Mouse (Mus musculus) forebrain, embryonic 15.5 days (tissue): ENCODE measurements at regions not wholly inside any gene's neighbourhood (a gene's known extent, or its start where the extent isn't known, plus 50 kb on each side); places are given as distances from the start of the nearest gene placed in this dataset.
A peak's percentile ranks its signal among the peaks of the same experiment; 100 is the strongest.

Source experiments
- ATAC-seq: fragments of 200-750 bp; cut with Nextera tagmentation; replicated peaks from 2 replicates; pipeline ENCODE4 v1.8.0; 2017; ENCODE audit warnings: mild to moderate bottlenecking, moderate TSS enrichment, moderate library complexity
- H3K27ac ChIP-seq: fragments of 300-500 bp; sonication (generic); replicated peaks from 2 replicates; pipeline ENCODE4 v1.5.1; 2015; ENCODE audit warnings: mild to moderate bottlenecking, inconsistent platforms
- H3K27me3 ChIP-seq: fragments of 300-500 bp; sonication (generic); 2 replicates; pipeline ENCODE4 v1.6.1; 2015; ENCODE audit warnings: inconsistent platforms
- H3K36me3 ChIP-seq: fragments of 300-500 bp; sonication (generic); 2 replicates; pipeline ENCODE4 v1.6.1; 2015; ENCODE audit warnings: mild to moderate bottlenecking, inconsistent platforms
- H3K4me1 ChIP-seq: fragments of 300-500 bp; sonication (generic); 2 replicates; pipeline ENCODE4 v1.6.1; 2015; ENCODE audit warnings: inconsistent platforms
- H3K4me2 ChIP-seq: fragments of 300-500 bp; sonication (generic); replicated peaks from 2 replicates; pipeline ENCODE4 v1.6.1; 2015; ENCODE audit warnings: mild to moderate bottlenecking, inconsistent platforms
- H3K4me3 ChIP-seq: fragments of 300-500 bp; sonication (generic); 2 replicates; pipeline ENCODE4 v1.5.1; 2015; ENCODE audit warnings: mild to moderate bottlenecking, inconsistent platforms
- H3K9ac ChIP-seq: fragments of 300-500 bp; sonication (generic); replicated peaks from 2 replicates; pipeline ENCODE4 v1.6.1; 2015; ENCODE audit warnings: mild to moderate bottlenecking, inconsistent platforms
- H3K9me3 ChIP-seq: fragments of 300-500 bp; sonication (generic); 2 replicates; pipeline ENCODE4 v1.6.1; 2016; ENCODE audit warnings: inconsistent platforms
- WGBS: fragments of 180-500 bp; shearing (Covaris S2); methylation state at CpG from one replicate; pipeline ENCODE4 v1.1.7; 2015; ENCODE audit warnings: mixed read lengths; 5-methylcytosine and 5-hydroxymethylcytosine counted together

DNA sequence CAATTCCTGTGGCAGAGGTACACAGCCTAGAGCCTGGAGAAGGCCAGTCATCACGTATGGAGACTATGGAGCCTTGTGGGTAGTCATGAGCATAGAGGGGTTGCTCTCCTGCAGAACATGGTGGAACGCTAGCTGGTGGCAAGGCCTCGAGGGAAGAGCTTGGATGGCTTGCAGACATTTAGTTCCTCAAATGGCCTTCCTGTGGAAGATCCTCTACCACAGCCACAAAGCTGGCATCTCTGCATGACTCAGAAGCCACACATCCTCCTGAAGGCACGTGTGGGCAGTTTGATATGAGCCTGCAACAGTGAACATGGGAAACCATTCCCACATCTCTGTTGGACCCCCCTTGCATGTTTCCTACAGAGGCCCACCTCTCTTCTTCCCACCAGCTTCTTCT lies 547.9 kb upstream of the Lrrc6 start:
- WGBS: 86% methylated on average over 4 of the region's 4 CpGs
- Histone ChIP-seq H3K27ac (no peak overlapping the region), H3K4me3 (no peak overlapping the region), H3K36me3 (no peaks in the 10 kb centered on the region), H3K9ac (no peak overlapping the region), H3K4me1 (no peaks in the 10 kb centered on the region; the same call in 1 of the 2 replicates), H3K4me2 (no peak overlapping the region), H3K27me3 (no peaks in the 10 kb centered on the region), H3K9me3 (no peaks in the 10 kb centered on the region)
- ATAC-seq: no peak

DNA sequence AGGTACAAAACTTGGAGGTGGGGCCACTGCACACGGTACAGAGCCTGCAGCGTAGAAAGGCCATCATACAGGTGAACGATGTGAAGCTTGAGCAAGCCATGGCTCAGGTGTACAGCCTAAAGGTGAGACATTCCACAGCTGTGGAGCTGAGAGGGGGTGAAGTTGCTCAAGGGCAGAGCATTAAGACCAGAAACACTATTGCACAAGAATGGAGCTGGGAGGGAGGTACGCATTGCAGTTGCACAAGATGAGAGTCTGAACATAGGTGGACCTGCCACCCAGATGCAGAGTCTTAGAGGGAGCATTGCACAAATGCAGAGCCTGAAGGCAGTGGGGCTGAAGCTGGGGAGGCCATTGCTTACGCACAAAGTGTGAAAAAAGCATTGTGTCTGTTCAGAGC lies 547.4 kb upstream of the Lrrc6 start:
- Histone ChIP-seq H3K27me3 (no peaks in the 10 kb centered on the region), H3K4me1 (no peaks in the 10 kb centered on the region; the same call in 1 of the 2 replicates), H3K36me3 (no peaks in the 10 kb centered on the region), H3K27ac (no peak overlapping the region), H3K9ac (no peak overlapping the region), H3K4me2 (no peak overlapping the region), H3K9me3 (no peaks in the 10 kb centered on the region), H3K4me3 (no peak overlapping the region)
- no peak for ATAC-seq
- 92% methylated on average over 5 of the region's 5 CpGs for WGBS

DNA sequence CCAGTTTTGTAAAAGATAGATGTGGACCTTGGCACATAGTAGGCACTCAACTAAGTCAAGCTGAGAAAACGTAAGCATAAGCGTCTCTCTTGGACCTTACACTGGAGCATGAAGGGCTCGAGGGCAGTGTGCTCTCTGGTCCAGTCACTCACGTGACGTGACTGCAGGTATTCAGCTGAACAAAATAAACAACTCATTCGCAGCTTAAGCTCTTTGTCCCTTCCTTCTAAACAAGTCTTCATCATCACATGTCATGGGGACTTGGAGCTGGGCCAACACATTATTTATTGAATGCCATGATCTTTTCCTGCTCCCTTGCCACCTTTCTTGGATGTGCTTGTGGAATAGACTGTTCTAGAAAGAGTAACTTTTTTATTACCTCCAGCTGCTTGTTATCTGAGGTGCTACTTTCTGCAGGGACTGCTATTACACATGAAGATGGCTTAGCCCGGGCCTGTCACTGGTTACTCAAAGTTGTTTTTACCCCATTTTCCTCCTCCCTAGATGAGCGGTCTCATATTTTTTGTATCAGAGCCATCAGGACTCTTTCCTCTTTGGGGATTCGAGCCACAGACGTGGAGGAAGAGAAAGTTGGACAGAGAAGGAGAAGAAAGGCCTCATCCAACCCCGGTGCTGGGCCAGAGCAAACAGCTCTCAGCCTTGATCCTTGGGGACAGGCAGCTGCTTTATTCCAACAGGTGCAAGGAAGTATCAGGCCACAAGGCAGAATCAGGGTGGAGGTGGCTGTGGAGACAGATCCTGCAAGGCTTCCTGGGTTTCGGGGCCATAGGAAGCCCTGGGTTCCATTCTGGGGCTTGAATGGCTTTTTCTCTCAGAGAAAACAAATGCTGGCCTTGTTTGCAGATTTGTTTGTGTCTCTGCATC lies 545.5 kb upstream of the Lrrc6 start:
- no peaks in the 10 kb centered on the region for H3K36me3 ChIP-seq
- H3K9ac ChIP-seq: no peak overlapping the region
- no peak overlapping the region for H3K4me3 ChIP-seq
- no peak overlapping the region for H3K4me2 ChIP-seq
- H3K27ac ChIP-seq: no peak overlapping the region
- no peaks in the 10 kb centered on the region for H3K9me3 ChIP-seq
- WGBS: 72% methylated on average over 12 of the region's 12 CpGs
- H3K4me1 ChIP-seq: no peaks in the 10 kb centered on the region; the same call in 1 of the 2 replicates
- no peaks in the 10 kb centered on the region for H3K27me3 ChIP-seq
- no peak for ATAC-seq

DNA sequence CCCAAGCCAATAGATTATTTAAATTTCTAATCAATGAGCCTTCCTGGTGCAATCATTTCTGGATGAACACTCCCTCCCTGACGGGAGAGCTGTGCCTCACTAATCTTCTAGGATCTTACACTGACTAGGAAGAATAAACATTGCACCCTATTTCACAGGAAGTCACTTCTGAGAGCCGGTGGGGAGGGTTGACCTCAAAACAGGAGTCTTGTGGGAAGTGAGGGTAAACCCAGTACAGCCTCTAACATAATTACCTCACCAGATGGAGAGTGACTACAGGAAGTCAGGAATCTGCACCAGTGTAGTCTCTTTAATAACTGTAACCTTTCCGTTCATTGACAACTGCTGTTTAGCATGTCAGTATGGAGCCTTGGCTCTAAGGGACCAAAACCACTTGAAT lies 544.6 kb upstream of the Lrrc6 start:
- no peak overlapping the region for H3K9ac ChIP-seq
- 71% methylated on average over 3 of the region's 3 CpGs for whole genome bisulfite sequencing
- H3K27ac ChIP-seq: no peak overlapping the region
- H3K36me3 ChIP-seq: no peaks in the 10 kb centered on the region
- no peak for ATAC-seq
- no peaks in the 10 kb centered on the region for H3K27me3 ChIP-seq
- no peaks in the 10 kb centered on the region; the same call in 1 of the 2 replicates for H3K4me1 ChIP-seq
- H3K4me2 ChIP-seq: no peak overlapping the region
- H3K9me3 ChIP-seq: no peaks in the 10 kb centered on the region
- no peak overlapping the region for H3K4me3 ChIP-seq

DNA sequence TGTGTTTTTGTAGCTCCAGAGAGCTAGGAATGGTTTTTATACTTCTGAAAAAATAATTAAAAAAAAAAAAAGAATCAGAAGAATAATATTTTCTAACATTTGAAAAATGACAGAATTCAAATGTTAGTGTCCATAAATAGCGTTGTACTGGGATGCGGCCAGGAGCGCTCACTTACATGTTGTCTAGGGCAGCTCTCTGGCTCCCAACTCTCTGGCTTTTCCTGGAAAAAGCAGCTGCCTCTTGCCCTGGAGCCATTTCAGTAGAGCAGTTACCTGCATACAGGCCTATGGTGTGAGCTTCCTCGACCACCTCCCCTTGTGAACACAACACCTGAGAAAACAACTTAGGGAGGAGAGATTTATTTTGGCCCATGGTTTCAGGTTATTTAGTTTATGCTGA lies 544.1 kb upstream of the Lrrc6 start:
- no peak for ATAC-seq
- Histone ChIP-seq H3K36me3 (no peaks in the 10 kb centered on the region), H3K4me3 (no peak overlapping the region), H3K4me1 (peaks cover 2% of the 10 kb centered on the region; the same call in 1 of the 2 replicates), H3K4me2 (no peak overlapping the region), H3K9ac (no peak overlapping the region), H3K27ac (no peak overlapping the region), H3K9me3 (no peaks in the 10 kb centered on the region), H3K27me3 (no peaks in the 10 kb centered on the region)
- WGBS: 93% methylated on average over 4 of the region's 4 CpGs

DNA sequence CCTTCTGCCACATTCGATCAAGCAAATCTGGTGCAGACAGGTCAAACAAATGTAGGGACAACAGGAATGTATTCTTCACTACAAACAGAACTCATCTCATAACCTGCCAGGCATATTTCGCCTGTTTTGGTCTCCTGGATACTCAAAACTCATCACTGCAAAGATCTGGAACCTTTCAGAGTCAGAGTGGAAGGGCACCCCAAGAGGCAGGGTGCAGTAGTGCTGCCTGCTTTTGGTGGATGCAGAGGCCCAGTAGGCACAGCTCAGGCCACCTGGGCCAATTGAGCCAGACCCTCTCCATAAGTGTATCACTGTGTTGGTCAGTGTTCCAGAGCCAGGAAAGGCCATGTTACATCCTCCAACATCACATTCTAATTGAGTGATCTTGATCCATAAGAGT lies 541.4 kb upstream of the Lrrc6 start:
- no peak overlapping the region for H3K27ac ChIP-seq
- no peak for ATAC-seq

DNA sequence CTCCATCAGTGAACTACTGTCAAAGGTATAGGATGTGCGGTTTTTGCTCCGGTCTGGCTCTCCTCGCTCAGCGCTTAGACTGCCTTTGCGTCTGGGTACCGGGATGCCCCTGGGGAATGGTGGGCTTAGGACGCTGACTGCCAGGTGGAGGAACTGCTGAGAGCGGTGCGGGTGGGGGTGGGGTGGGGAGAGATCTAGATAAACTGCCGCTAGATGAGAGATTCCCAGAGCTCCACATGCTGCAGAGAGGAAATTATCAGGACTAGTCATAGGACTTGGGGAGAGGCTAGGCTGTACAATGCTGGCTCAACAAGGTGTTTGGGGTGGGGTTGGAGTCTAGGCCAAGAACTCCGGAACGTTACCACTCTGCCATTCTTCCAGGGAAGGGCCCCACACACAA lies 539.5 kb upstream of the Lrrc6 start:
- H3K4me1 ChIP-seq: peaks cover 9% of the 10 kb centered on the region
- ATAC-seq: no peak
- H3K4me3 ChIP-seq: no peak overlapping the region
- no peaks in the 10 kb centered on the region for H3K9me3 ChIP-seq
- no peaks in the 10 kb centered on the region for H3K36me3 ChIP-seq
- 62% methylated on average over 12 of the region's 12 CpGs for WGBS
- H3K9ac ChIP-seq: no peak overlapping the region
- no peak overlapping the region for H3K27ac ChIP-seq
- H3K27me3 ChIP-seq: no peaks in the 10 kb centered on the region
- H3K4me2 ChIP-seq: no peak overlapping the region

More for the DNA sequence above, 541.4 kb upstream of the Lrrc6 start:
- 90% methylated on average over 2 of the region's 2 CpGs for WGBS
- Histone ChIP-seq H3K9me3 (no peaks in the 10 kb centered on the region), H3K4me3 (no peak overlapping the region), H3K4me1 (peaks cover 9% of the 10 kb centered on the region), H3K36me3 (no peaks in the 10 kb centered on the region), H3K27me3 (no peaks in the 10 kb centered on the region), H3K4me2 (no peak overlapping the region), H3K9ac (no peak overlapping the region)

DNA sequence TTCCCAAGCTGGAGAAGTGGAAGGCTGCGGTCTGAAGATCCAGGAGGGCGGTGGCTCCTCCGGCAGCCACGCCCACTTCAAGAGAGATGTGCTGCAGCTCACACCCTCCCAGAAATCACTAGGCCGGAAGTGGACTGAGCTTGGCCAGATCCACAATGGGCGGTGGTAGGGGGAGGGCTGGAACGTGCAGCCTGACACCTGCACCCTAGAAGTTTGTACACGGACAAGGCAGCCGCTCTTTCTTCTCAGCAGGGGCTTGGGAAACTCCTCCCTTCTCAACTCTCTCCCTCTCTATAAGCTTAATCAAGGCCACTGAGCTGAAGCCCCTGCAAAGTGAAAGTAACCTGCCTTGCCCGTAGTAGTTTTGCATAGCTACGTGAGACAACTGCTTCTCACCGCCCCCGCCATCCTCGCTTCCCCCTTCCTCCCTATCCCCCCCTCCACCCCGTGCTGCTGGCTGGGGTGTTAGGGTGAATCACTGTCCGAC lies 538.8 kb upstream of the Lrrc6 start:
- Histone ChIP-seq H3K4me3 (peak overlapping the region; percentile 35), H3K4me2 (peak overlapping the region; percentile 51), H3K4me1 (peaks cover 9% of the 10 kb centered on the region), H3K9me3 (no peaks in the 10 kb centered on the region), H3K36me3 (no peaks in the 10 kb centered on the region), H3K27ac (no peak overlapping the region), H3K9ac (peak overlapping the region; percentile 43), H3K27me3 (no peaks in the 10 kb centered on the region)
- peak; percentile 82 for ATAC-seq
- 3% methylated on average over 16 of the region's 16 CpGs for WGBS

DNA sequence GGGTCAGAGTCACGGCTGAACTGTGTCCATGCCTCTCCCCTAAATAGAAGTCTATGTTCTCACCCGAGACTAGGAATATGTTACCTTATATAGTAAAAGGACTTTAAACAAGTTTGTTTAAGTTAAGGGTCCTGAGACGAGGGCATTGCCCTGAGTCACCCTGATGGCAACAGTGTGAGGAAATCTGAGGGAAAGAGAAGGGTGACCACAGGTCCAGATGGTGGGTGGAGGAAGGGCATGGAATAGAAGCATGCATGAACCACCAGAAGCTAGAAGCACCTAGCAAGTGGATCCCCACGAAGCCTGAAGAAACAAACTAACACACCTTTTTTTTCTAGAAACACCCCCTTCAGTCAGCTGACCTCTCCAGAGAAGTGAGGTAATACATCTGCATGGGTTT lies 536.9 kb upstream of the Lrrc6 start:
- no peak overlapping the region for H3K4me3 ChIP-seq
- H3K27ac ChIP-seq: no peak overlapping the region
- H3K27me3 ChIP-seq: no peaks in the 10 kb centered on the region
- H3K4me1 ChIP-seq: peaks cover 9% of the 10 kb centered on the region
- no peak overlapping the region for H3K4me2 ChIP-seq
- H3K9ac ChIP-seq: no peak overlapping the region
- no peaks in the 10 kb centered on the region for H3K36me3 ChIP-seq
- 90% methylated on average over 4 of the region's 4 CpGs for WGBS
- no peaks in the 10 kb centered on the region for H3K9me3 ChIP-seq
- no peak for ATAC-seq

DNA sequence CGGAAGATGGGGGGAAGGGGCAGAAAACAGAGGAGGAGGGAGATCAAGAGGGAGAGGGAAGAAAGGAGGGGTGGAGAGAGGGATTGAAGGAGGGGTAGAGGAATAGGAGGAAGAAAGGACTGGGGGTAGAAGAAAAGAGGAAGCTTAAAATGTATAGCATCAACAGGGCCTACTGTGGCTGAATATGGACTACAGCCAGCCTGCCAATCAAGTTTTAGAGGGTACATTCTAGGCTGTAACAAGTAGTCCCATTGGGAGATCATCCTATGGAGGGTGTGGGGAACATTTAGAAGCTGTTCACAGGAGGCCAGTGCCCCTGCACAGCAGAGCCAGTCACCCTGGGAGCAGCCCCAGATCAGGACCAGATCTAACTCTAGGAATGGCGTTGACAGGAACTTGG lies 535.6 kb upstream of the Lrrc6 start:
- H3K4me1 ChIP-seq: peaks cover 9% of the 10 kb centered on the region
- no peak overlapping the region for H3K4me3 ChIP-seq
- no peaks in the 10 kb centered on the region for H3K9me3 ChIP-seq
- WGBS: 71% methylated on average over 2 of the region's 2 CpGs
- H3K4me2 ChIP-seq: no peak overlapping the region
- ATAC-seq: no peak
- H3K27ac ChIP-seq: no peak overlapping the region
- no peaks in the 10 kb centered on the region for H3K36me3 ChIP-seq
- no peaks in the 10 kb centered on the region for H3K27me3 ChIP-seq
- no peak overlapping the region for H3K9ac ChIP-seq

DNA sequence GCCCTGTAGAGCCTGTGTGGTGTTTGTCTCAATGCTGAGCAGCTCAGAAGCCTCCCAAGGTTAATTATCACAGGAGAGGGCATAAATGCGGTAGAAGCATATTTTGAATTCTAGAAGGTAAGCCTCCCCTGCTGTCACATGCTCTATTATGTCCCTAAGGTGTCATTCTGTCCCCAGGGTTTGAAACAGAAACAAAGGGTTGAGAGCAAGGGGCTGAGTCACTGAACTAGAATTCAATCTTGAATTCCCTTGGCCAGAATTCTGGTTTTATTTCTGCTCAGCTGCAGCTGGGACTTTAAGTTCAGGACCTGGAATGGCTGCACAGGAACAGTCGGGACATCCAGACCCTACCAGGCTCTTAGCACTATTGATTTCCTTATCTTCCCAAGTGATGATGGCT lies 533.2 kb upstream of the Lrrc6 start:
- Histone ChIP-seq H3K4me3 (no peak overlapping the region), H3K4me2 (no peak overlapping the region), H3K4me1 (no peaks in the 10 kb centered on the region), H3K9ac (no peak overlapping the region), H3K27me3 (no peaks in the 10 kb centered on the region), H3K36me3 (no peaks in the 10 kb centered on the region), H3K9me3 (no peaks in the 10 kb centered on the region), H3K27ac (no peak overlapping the region)
- no peak for ATAC-seq
- 78% methylated on average over 2 of the region's 2 CpGs for WGBS

DNA sequence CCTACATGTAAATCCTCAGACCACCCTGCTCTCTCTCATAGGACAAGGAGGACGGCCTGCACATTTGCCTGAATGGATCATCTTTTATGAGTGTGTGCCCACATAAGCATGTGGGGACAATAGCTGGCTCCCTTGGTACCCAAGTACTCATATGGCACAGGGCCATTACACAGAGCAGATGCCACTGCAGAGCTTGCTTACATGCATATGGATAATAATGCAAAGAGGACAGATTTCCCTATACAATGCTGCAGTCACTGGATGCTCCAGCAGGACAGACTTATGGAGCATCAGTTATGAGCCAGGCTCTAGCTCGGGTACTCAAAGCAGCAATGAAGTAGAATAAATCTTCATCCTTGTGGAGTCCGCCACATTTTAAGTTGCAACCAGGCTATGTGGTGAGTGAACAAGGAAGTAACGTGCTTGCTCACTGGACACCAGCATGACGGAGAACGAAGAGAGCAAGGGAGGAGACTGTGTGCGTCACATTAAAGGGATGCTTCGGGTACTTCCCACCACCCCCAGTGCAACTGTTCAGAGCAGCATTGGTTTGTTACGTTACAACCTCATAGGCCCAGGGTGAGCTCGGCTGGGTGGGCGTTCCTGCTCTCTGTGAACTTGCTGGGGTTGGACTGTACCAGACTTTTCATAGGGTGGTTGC lies 531.3 kb upstream of the Lrrc6 start:
- Histone ChIP-seq H3K27ac (no peak overlapping the region), H3K4me1 (no peaks in the 10 kb centered on the region), H3K4me2 (no peak overlapping the region), H3K36me3 (no peaks in the 10 kb centered on the region), H3K9ac (no peak overlapping the region), H3K4me3 (no peak overlapping the region), H3K27me3 (no peaks in the 10 kb centered on the region), H3K9me3 (no peaks in the 10 kb centered on the region)
- 79% methylated on average over 11 of the region's 11 CpGs for WGBS
- ATAC-seq: 0 out of 2 replicates have a peak, but pooled peaks have one; percentile 32
